Mouse (Mus musculus) limb, embryonic 11.5 days (tissue): ENCODE measurements around the gene Ncoa3. TPM values are rescaled to one million over a fixed set of nuclear protein-coding genes. Genes with fewer than 3 reads are reported as not detected.
"Not testable (repeated sequence)": the region's sequence is repeated elsewhere in the genome, so short reads cannot be mapped to it uniquely, and the experiment has no call there.

Source experiments
- ATAC-seq: fragments of 200-750 bp; cut with Nextera tagmentation; 2 replicates; pipeline ENCODE4 v1.8.0; 2017; ENCODE audit warnings: low read depth; ENCODE audit not compliant: insufficient number of reproducible peaks, low FRiP score, low TSS enrichment
- DNase-seq: peaks from one replicate; pipeline ENCODE4 v3.0.0-alpha.2; 2015; ENCODE audit warnings: low spot score
- H3K27ac ChIP-seq: fragments of 300-500 bp; sonication (generic); replicated peaks from 2 replicates; pipeline ENCODE4 v1.5.1; 2014; ENCODE audit warnings: low read depth, mild to moderate bottlenecking, low read length
- H3K27me3 ChIP-seq: fragments of 300-500 bp; sonication (generic); 2 replicates; pipeline ENCODE4 v1.6.1; 2014; ENCODE audit warnings: mild to moderate bottlenecking, low read length, mixed read lengths; ENCODE audit not compliant: control insufficient read depth, insufficient read depth
- H3K36me3 ChIP-seq: fragments of 300-500 bp; sonication (generic); 2 replicates; pipeline ENCODE4 v1.6.1; 2014; ENCODE audit warnings: mild to moderate bottlenecking, low read length, moderate library complexity, mixed read lengths; ENCODE audit not compliant: control insufficient read depth, insufficient read depth
- H3K4me1 ChIP-seq: fragments of 300-500 bp; sonication (generic); 2 replicates; pipeline ENCODE4 v1.6.1; 2014; ENCODE audit warnings: low read length, mixed read lengths; ENCODE audit not compliant: control insufficient read depth, insufficient read depth
- H3K4me2 ChIP-seq: fragments of 300-500 bp; sonication (generic); 2 replicates; pipeline ENCODE4 v1.6.1; 2014; ENCODE audit warnings: low read depth, mild to moderate bottlenecking, moderate library complexity; ENCODE audit not compliant: severe bottlenecking
- H3K4me3 ChIP-seq: fragments of 300-500 bp; sonication (generic); 2 replicates; pipeline ENCODE4 v1.5.1; 2014; ENCODE audit warnings: low read depth, low read length
- H3K9ac ChIP-seq: fragments of 300-500 bp; sonication (generic); 2 replicates; pipeline ENCODE4 v1.6.1; 2014; ENCODE audit warnings: mild to moderate bottlenecking, low read length
- H3K9me3 ChIP-seq: fragments of 300-500 bp; sonication (generic); 2 replicates; pipeline ENCODE4 v1.6.1; 2016; ENCODE audit warnings: low read length; ENCODE audit not compliant: control insufficient read depth
- WGBS: fragments of 180-500 bp; shearing (Covaris S2); extraction: QIAGEN DNeasy Blood & Tissue Kit; methylation state at CpG from one replicate; pipeline ENCODE4 v1.1.7; 2014; 5-methylcytosine and 5-hydroxymethylcytosine counted together
- polyA plus RNA-seq: library from polyadenylated mRNA; unstranded; fragments of >200 nt; fragmentation: Nextera tagmentation; extraction: Ambion mirVana; gene quantifications from 2 replicates; pipeline ENCODE4 v1.2.1, GENCODE M21; 2014

The Ncoa3 gene
- polyA plus RNA-seq, 1 experiment from 2014 or later: 18.5 TPM

DNA sequence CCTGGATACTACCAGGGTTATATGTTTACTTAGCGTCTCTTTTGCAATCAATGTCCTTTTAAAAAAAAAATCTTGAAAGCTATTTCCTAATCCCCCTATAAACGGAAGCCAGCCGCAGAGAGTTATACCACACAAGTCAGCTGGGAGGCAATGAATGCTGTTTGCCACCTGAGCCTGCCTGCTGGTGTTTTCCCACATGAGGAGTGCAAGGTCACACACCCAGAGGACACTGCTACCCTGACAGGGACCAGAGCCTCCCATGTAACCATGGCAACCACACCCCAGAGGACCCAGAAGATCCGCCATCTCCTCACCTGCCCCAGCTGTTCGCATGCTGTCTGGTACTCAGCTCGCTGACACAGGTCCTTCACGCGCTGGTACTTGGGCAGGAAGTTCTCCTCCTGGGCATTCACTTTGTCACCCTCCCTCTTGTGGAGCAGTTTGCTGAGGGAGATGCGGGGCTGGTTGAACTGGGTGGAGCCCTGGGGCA, 91.2 kb downstream of the Ncoa3 start:
- peaks cover 25% of the 10 kb centered on the region for H3K36me3 ChIP-seq
- H3K27ac ChIP-seq: no peak overlapping the region
- no peak overlapping the region for H3K4me3 ChIP-seq
- no peak overlapping the region for H3K4me2 ChIP-seq
- ATAC-seq: no peak
- DNase-seq: no peak
- H3K27me3 ChIP-seq: no peaks in the 10 kb centered on the region
- WGBS: 79% methylated on average over 9 of the region's 9 CpGs
- no peaks in the 10 kb centered on the region for H3K4me1 ChIP-seq
- no peak overlapping the region for H3K9ac ChIP-seq
- no peaks in the 10 kb centered on the region for H3K9me3 ChIP-seq

DNA sequence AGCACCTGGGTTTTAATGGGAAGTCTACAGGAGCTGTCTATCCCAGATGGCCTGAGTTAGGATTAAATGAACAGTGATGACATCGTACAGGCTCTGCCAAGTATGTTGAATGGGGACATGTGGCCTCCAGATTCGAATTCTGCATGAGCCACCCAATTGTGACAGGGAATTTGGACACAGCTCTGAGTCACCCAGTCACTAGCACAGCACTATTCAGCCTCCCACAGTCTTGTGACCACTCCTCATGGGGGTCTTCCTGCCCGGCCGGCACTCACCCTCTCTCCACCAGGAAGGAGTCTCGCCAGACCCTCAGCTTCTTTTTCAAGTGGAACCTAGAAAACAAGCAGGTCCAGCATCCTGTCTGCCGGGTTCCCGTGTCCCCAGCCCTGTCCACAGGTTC, 91.7 kb downstream of the Ncoa3 start:
- Histone ChIP-seq H3K9me3 (no peaks in the 10 kb centered on the region), H3K4me3 (no peak overlapping the region), H3K9ac (no peak overlapping the region), H3K4me2 (no peak overlapping the region), H3K27me3 (no peaks in the 10 kb centered on the region), H3K4me1 (no peaks in the 10 kb centered on the region), H3K27ac (no peak overlapping the region), H3K36me3 (peaks cover 21% of the 10 kb centered on the region)
- no peak for ATAC-seq
- WGBS: 89% methylated on average over 7 of the region's 7 CpGs
- no peak for DNase-seq

DNA sequence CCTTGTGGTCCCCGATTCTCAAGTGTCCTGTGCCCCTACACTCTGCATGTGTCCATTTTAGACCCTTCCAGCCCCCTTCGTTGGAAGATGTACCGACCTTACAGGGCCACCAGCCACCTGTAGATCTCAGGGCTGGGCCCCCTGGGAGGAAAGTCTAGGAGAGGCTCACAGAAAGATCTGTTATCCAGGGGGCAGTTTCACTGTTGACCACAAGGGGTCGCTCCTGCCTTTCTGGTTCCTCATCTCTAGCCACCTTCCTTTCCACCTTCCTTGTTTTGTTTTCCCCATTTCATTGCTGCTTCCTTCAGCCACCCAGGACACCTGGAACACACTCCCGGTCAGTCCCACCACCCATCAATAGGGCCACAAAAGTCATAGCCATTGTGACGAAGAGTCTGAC, 92.5 kb downstream of the Ncoa3 start:
- H3K4me3 ChIP-seq, H3K27ac ChIP-seq, H3K9ac ChIP-seq, H3K27me3 ChIP-seq, H3K4me2 ChIP-seq, H3K9me3 ChIP-seq, ATAC-seq, H3K4me1 ChIP-seq: not testable (repeated sequence)
- 41% methylated on average over 6 of the region's 6 CpGs for WGBS
- H3K36me3 ChIP-seq: peaks cover 21% of the 10 kb centered on the region
- DNase-seq: peak; percentile 78

DNA sequence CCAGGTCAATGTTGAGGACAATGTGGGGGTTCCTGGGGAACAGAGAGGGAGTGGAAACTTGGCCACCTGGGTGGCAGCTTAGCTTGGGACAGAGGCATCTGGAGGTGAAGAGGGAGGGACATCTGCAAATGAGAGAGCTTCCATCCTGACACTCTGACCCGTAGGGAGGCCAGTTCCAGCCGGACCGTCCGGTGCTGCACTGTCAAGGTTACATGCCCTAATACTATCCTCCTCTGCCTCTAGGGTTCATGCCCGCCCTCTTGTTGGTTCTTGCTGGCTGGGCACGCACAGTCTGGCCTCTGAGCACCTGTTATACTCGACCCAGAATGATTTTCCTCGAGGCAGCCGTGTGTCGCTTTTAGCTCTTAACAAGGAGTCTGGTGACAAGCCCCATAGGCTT, 93.3 kb downstream of the Ncoa3 start:
- no peak overlapping the region for H3K27ac ChIP-seq
- DNase-seq: no peak

DNA sequence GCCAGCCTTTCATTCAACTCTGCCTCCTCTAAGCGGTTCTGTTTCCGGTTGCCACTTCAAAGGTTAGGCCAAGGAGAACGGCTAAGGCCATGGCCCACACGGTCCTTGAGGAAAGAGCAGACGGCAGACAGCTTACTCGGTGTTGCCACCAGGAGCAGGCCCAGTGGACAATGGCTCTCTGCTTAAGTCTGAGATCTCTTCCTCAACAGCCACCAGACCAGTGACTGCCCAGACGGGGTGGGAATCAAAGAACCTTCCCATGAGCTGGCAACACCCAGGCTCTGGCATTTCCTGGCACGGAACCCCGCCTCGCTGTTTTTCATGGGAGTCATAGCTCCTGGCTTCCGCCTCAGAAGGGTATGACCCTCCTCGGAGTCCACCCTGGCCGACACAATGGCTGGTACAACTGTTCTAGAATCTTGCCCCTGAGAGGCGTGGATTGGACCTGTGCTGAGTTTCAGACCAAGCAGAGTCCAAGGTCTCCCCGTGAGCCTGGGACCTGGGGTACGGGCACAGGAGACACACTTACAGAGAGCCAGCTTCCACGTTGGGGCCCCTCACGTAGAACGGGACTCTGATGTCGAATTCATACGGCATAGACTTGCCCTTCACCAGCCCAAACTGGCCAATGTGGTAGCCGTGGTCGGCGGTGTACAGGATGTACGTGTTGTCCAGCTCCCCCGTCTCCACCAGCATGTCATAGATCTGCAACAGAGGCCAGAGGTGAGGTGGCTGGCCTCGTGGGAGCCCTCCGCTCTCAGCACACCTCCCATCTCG, 94.2 kb downstream of the Ncoa3 start:
- 89% methylated on average over 29 of the region's 29 CpGs for WGBS
- H3K9ac ChIP-seq: no peak overlapping the region
- no peak overlapping the region for H3K27ac ChIP-seq
- no peak overlapping the region for H3K4me3 ChIP-seq
- H3K27me3 ChIP-seq: no peaks in the 10 kb centered on the region
- ATAC-seq: no peak
- no peaks in the 10 kb centered on the region for H3K9me3 ChIP-seq
- no peak for DNase-seq
- H3K4me2 ChIP-seq: no peak overlapping the region
- H3K4me1 ChIP-seq: peaks cover 5% of the 10 kb centered on the region
- peaks cover 14% of the 10 kb centered on the region for H3K36me3 ChIP-seq

More for the DNA sequence above, 93.3 kb downstream of the Ncoa3 start:
- ATAC-seq: no peak
- Histone ChIP-seq H3K4me3 (no peak overlapping the region), H3K4me1 (peaks cover 5% of the 10 kb centered on the region), H3K9me3 (no peaks in the 10 kb centered on the region), H3K27me3 (no peaks in the 10 kb centered on the region), H3K9ac (no peak overlapping the region), H3K4me2 (no peak overlapping the region), H3K36me3 (peaks cover 20% of the 10 kb centered on the region)
- 94% methylated on average over 10 of the region's 10 CpGs for WGBS

DNA sequence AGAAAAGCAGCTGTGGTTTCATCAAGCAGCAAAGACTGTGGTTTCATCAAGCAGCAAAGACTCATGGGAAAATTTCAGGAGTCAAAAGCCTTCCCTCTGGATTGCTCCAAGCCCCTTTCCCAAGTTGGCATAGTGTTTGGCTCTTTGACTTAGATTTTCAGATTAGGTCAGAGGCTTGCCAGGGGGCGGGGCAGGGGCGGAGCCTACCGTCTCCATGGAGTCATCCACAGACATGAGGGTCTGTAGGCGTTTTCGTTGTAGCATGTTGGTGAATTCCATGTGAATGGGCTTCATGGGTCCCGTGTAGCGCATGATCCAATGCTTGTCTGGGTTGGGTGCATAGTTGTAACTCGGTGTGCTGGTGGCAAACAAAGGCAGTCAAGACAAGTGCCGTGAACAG, 96.6 kb downstream of the Ncoa3 start:
- WGBS: 88% methylated on average over 9 of the region's 9 CpGs
- no peak for ATAC-seq
- H3K36me3 ChIP-seq: peaks cover 21% of the 10 kb centered on the region
- no peaks in the 10 kb centered on the region for H3K27me3 ChIP-seq
- H3K9ac ChIP-seq: no peak overlapping the region
- no peak overlapping the region for H3K4me2 ChIP-seq
- H3K4me3 ChIP-seq: no peak overlapping the region
- no peak overlapping the region for H3K27ac ChIP-seq
- H3K9me3 ChIP-seq: no peaks in the 10 kb centered on the region
- DNase-seq: no peak
- H3K4me1 ChIP-seq: peaks cover 5% of the 10 kb centered on the region

DNA sequence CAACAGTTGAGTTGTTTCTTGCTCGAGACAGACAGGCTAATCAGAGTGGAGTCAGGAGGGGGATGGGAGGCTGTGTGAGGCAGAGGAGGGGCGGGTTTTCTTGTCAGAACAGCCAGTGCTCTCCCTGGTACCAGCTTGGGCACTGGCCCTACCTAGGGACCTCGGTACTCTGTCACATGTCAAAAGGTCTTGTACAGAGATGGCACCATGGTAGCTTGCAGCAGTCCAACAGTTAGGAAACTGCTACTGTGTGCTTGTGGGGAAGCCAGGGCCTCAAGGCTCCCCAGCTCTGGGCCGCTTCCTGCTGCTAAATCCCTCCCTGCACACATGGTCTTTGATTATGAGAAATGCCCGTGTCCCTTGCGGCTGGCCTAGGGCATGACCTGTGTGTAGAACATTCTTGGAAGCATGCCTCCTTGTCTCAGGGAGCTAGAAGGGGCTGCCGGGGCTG, 97.7 kb downstream of the Ncoa3 start:
- H3K9me3 ChIP-seq: no peaks in the 10 kb centered on the region
- no peaks in the 10 kb centered on the region for H3K27me3 ChIP-seq
- H3K4me1 ChIP-seq: peaks cover 5% of the 10 kb centered on the region
- no peak overlapping the region for H3K4me2 ChIP-seq
- DNase-seq: no peak
- WGBS: 33% methylated on average over 7 of the region's 7 CpGs
- ATAC-seq: no peak
- peak overlapping the region; percentile 24; the same call in 1 of the 2 replicates for H3K27ac ChIP-seq
- H3K9ac ChIP-seq: no peak overlapping the region; the same call in 1 of the 2 replicates
- no peak overlapping the region for H3K4me3 ChIP-seq
- peaks cover 32% of the 10 kb centered on the region for H3K36me3 ChIP-seq

DNA sequence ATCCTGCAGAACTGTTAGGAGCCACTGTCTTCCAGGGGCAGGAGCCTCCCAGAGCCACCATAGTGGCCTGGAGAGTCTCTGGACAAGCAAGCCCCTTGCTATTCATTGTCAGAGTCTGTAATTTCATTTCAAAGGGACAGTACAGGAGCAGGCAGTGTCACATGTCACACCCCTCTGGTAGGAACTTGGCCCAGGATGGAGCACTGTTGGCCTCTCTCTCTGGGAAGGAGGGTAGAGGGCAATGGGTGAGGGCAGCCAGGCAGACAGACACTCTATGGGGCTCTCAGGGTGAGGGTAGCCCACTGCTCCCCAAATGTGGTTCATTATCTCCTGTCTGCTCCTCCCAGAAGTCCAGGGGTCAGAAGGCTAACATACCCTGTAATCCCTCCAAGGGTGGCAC, 99.2 kb downstream of the Ncoa3 start:
- no peak overlapping the region for H3K27ac ChIP-seq
- ATAC-seq: no peak
- H3K4me3 ChIP-seq: no peak overlapping the region
- no peak for DNase-seq
- no peak overlapping the region for H3K9ac ChIP-seq
- H3K36me3 ChIP-seq: peaks cover 30% of the 10 kb centered on the region
- no peak overlapping the region for H3K4me2 ChIP-seq
- H3K9me3 ChIP-seq: no peaks in the 10 kb centered on the region
- H3K4me1 ChIP-seq: peaks cover 5% of the 10 kb centered on the region
- no peaks in the 10 kb centered on the region for H3K27me3 ChIP-seq
